Mouse (Mus musculus): Measurements from ENCODE around the gene Celf5.

Celf5 gene

DNA sequence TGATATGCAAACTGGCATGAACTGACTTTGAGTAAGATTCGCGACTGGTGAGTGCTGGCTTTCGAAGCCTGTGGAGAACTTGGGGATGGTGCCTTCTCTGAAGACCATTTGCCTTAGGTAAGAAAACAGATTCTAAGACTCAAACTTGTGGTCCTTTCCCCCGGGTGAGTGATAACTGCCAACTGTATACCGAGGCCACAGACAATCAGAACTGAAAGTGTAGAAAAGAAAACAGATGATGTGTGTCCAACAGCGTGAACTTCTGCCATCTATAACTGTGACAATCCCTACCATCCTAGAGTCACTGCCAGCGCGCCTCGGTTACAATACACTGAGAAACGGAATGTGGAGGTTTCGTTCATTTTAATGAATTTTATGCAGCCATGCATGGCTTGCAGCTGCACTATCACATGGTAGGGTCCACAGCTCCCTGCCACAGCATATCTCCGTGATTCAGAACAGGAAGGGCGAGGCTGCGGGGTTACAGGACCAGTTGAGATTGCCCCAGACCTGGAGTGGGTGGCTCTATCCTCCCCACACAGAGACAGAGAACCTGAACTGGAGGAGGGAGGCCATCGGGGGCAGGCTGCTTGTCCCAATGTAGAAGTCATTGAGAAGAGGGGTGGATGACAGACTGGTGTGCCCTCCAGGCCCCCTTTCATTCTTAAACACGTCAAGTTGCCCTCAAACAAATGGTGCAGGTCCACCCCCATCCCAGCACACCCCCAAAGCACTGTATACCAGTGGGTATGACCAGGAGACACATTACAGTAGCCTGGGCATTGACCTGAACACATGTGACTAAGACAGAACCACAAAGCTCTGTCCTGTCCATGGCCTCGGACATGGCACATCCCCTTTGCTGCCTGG lies 15.1 kb upstream of the Celf5 start:
- no peak for DNase-seq

- DNase-seq, result no peak
Measured at GRCm38 (mm10) chr10:81496969-81497368, 14.5 kb upstream of the Celf5 start.

DNA sequence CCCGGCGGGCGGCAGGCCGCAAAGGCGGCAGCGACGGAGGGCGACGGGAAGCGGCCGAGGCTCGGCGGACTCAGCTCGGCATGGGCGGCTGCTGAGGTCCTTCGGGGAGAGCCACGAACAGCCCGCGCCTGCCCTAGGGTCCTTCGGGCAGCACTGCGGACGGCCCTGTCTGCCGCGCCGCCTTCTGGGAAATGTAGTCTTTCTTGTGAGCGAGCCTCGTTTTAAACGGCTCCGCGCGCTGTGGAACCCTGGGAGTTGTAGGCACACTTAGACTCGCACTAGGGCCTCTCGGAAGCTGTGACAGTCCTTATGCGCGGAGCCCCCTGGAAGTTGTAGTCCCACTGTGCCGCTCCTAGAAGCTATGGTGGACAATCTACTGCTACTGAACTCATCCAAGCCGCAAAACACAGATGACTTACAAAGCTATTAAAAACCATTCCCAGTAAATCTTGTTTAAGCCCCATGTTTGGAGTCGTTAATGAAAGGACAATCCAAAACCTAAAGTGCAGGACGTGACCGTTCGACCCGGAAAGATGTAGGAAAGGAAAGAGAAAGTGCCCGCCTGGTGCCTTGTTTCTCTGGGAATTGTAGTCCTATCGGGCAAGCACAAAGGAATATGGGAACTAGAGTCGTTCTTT lies 13.9 kb upstream of the Celf5 start, which contains the start of gene Ncln:
TSS of gene Ncln (minus strand) at position 129 of the 638 bp plus-strand sequence.
- DNase-seq, result peak; percentile 96

- DNase-seq, result no peak
Measured at GRCm38 (mm10) chr10:81495616-81496263, 13.2 kb upstream of the Celf5 start.

DNA sequence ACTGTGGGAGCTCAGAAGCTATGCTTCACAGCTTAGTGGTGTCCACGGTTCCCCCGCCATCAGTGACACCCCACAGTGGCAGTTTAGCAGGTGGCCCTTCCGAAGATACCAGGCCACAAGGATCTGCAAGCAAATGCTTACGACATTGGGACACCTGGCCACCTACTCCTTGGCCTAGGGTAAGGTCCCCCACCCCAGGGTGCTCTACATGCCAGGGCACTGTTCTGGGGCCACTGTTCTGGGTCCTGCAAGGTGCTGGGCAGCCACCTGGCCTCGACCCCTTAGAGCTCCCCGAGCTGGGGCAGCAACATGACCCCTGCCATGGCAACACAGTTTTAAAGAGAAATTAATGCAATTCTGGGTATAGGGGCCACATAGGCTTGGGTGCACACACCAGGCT lies 12.6 kb upstream of the Celf5 start:
- DNase-seq, result no peak

- DNase-seq, result no peak
Measured at GRCm38 (mm10) chr10:81494260-81495041, 11.9 kb upstream of the Celf5 start.

GRCm38 (mm10) chr10:81493601-81494220 lies 11.2 kb upstream of the Celf5 start:
- no peak for DNase-seq

GRCm38 (mm10) chr10:81492606-81493240 lies 10.2 kb upstream of the Celf5 start:
- DNase-seq, result no peak

- DNase-seq, result no peak
Measured at GRCm38 (mm10) chr10:81491018-81491417, 8.5 kb upstream of the Celf5 start.

GRCm38 (mm10) chr10:81489941-81490340 lies 7.4 kb upstream of the Celf5 start:
- DNase-seq, result no peak

DNA sequence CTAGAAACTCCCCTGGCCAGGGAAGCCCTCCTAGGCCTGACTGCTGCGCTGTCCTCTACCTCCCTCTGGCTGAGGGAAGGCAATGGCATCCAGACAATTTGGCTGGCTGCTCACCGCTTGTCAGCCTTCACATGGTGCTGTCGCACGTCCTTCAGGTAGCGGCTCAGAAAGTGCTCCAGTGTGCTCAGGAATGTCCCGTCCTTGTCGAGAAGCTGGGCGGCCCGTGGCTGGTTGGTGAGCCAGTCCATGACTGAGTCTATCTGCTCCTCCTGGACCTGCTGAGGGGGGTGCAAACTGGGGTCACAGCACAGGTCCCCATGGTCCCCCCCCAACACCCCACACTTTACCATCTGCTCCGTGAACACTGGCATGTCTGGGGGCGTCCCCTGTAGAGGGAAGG lies 5.6 kb upstream of the Celf5 start:
- DNase-seq, result no peak

- DNase-seq, result no peak
Measured at GRCm38 (mm10) chr10:81486496-81486895, 4.0 kb upstream of the Celf5 start.

- DNase-seq, result no peak
Measured at GRCm38 (mm10) chr10:81485479-81486018, 3.0 kb upstream of the Celf5 start.

DNA sequence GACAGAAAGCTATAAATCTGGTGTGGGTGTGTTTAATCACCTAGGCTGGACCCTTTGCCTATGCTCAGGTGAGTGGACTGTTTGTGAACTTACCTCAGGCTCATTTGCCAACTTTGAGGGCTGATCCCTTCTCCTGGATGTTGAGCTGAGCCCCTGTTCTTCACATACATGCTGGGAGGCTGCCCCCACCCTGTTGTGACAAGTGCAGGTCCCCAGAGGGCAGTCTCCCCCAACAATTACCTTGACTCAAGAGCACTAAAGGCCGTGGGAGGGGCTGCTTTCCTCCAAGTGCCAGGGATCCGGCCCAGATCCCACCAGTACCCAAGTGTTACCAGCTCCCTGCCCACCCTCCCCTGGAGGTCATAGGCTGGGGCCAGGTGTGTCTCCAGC lies 2.5 kb upstream of the Celf5 start:
- no peak for DNase-seq

DNA sequence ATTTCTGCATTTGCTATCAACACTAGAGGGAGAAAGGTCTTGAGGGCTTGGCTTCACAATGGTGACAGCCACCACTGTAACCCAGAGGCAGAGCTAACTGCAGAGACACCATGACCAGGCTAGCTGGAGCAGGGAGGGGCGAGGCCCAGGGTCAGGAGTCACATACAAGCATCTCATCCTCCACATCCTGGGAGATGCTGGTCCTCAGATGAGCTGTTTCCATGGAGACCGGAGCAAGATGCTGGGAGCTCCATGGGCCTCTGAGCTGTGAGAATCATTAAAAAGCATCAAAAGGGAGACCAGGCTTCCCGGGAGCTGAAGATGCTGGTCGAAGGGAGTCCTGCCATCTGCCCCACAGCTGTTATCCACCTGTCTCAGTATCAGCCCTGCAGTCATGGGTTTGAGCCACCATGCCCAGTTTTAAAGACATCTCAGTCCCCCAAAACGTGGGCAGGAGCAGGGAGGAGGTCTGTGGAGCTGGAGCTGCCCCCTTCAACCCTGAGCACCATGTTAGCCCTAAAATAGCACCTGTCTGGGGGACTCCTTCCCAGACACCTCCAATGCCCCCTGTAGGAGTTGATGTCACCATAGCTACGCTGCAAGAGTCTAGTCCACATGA lies 2.0 kb upstream of the Celf5 start:
- no peak for DNase-seq

GRCm38 (mm10) chr10:81483983-81484382 lies 1.5 kb upstream of the Celf5 start:
- DNase-seq, result peak; percentile 62

DNA sequence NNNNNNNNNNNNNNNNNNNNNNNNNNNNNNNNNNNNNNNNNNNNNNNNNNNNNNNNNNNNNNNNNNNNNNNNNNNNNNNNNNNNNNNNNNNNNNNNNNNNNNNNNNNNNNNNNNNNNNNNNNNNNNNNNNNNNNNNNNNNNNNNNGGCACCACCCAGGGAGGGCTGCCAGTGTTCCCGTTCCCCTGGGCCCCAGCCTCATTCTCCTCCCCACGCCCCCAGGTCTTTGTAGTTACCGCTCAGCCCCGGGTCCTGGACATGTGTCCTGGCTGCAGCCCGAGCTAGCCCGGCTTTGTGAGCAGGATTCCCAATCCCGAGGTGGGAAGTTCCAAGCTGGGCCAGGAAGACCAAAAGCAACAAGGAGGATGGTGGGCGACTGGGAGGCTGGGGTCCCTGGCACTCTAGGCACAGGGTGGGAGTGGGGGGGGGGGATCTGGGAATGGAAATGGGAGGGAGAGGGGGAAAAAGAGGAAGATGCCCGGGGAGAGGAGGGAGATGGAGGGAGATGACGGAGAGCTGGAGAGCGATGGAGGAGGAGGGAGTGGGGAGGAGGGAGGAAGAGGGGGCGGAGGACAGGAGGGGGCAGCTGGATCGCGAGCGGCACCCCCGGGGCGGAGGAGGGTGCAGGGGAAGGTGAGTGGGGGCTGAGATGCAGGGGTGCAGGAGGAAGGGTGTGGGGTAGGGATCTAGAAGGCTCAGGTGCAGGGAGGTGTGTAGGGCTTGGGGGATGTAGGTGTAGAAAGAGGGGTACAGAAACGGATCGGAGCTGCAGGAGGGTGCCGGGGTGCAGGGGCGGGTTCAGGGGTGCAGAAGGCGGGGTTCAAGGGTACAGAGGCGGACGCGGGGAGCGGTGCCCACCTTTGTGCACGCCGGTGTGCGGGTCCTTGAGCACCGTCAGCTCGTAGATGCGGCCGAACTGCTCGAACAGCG lies 640 bp downstream of the Celf5 start:
- DNase-seq, result peak; percentile 62

DNA sequence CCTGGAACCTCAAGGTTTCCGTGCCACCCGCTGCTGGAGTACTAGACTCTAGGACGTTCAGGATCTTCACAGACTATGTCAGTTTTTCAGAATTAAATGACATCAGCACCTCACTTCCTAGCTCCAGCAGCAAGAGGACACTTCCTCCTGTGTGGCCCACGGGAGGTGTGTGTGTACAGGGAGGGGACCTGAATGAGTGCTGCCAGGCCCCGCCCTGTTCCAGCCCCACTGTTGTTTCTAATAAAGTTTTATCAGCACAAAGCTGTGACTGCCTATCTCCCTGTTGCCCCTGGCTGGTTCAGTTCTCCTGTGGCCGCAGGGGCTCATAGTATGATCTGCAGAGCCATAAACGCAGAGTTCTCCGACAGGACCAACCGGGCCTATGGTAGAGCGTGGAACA lies 8.0 kb downstream of the Celf5 start:
- DNase-seq, result no peak

GRCm38 (mm10) chr10:81473003-81473451 lies 9.5 kb downstream of the Celf5 start:
- DNase-seq, result peak; percentile 86
